Mouse (Mus musculus) MEL (cell line): ENCODE measurements around the gene Ddx24. TPM values are rescaled to one million over a fixed set of nuclear protein-coding genes. Genes with fewer than 3 reads are reported as not detected.

ENCODE experiments used
- DNase-seq: peaks from one replicate; pipeline ENCODE4 v3.0.0; 2011; ENCODE audit warnings: low read depth, low spot score
- H3K27ac ChIP-seq: 2 replicates; pipeline ENCODE4 v1.5.1; 2012; ENCODE audit warnings: low read depth, mild to moderate bottlenecking, control low read depth, low read length, moderate library complexity; ENCODE audit not compliant: control insufficient read depth
- H3K27me3 ChIP-seq, 2 experiments: fragments of 150-350 bp in 1 of 2; sonication (generic) in 1 of 2; 2 replicates each; pipeline ENCODE4 v1.6.1; 2012; ENCODE audit warnings: low read length in 2 of 2, mild to moderate bottlenecking in 2 of 2, improper control_type of control experiment in 1 of 2, moderate library complexity in 1 of 2; ENCODE audit not compliant: insufficient read depth in 2 of 2, control insufficient read depth in 1 of 2
- H3K36me3 ChIP-seq, 2 experiments: 2 replicates each; pipeline ENCODE4 v1.6.1; 2012 to 2014; ENCODE audit warnings: low read length in 2 of 2, improper control_type of control experiment in 1 of 2, inconsistent platforms in 1 of 2, mild to moderate bottlenecking in 1 of 2; ENCODE audit not compliant: insufficient read depth in 2 of 2, control insufficient read depth in 1 of 2
- H3K4me1 ChIP-seq, 2 experiments: fragments of 150-350 bp in 1 of 2; sonication (generic) in 1 of 2; 2 replicates each; pipeline ENCODE4 v1.6.1; 2012; ENCODE audit warnings: low read length in 2 of 2, improper control_type of control experiment in 1 of 2, mild to moderate bottlenecking in 1 of 2; ENCODE audit not compliant: insufficient read depth in 2 of 2, control insufficient read depth in 1 of 2
- H3K4me3 ChIP-seq, 2 experiments: fragments of 150-350 bp in 1 of 2; sonication (generic) in 1 of 2; 2 replicates each; pipeline ENCODE4 v1.5.1; 2012; ENCODE audit warnings: low read depth in 2 of 2, low read length in 2 of 2, mild to moderate bottlenecking in 2 of 2, moderate library complexity in 2 of 2, control low read depth in 1 of 2, improper control_type of control experiment in 1 of 2; ENCODE audit not compliant: control insufficient read depth in 1 of 2, insufficient read depth in 1 of 2
- H3K79me2 ChIP-seq: 2 replicates; pipeline ENCODE4 v1.6.1; 2012; ENCODE audit warnings: mild to moderate bottlenecking, low read length, moderate library complexity; ENCODE audit not compliant: control insufficient read depth, poor library complexity, insufficient read depth
- H3K9ac ChIP-seq: 2 replicates; pipeline ENCODE4 v1.6.1; 2012; ENCODE audit warnings: low read depth, mild to moderate bottlenecking, control low read depth, low read length, moderate library complexity; ENCODE audit not compliant: control insufficient read depth, poor library complexity, severe bottlenecking
- H3K9me3 ChIP-seq: fragments of 150-350 bp; sonication (generic); replicated peaks from 2 replicates; pipeline ENCODE4 v1.6.1; 2012; ENCODE audit warnings: mild to moderate bottlenecking, low read length, improper control_type of control experiment, moderate library complexity; ENCODE audit not compliant: insufficient read depth
- BHLHE40 ChIP-seq: IDR thresholded peaks from 2 replicates; pipeline ENCODE4 v1.6.1; 2012; ENCODE audit warnings: low read depth, mild to moderate bottlenecking, inconsistent platforms, low read length, improper control_type of control experiment, borderline replicate concordance
- CHD1 ChIP-seq: IDR thresholded peaks from 2 replicates; pipeline ENCODE4 v1.6.1; 2012; ENCODE audit warnings: low read depth, mild to moderate bottlenecking, inconsistent platforms, low read length, improper control_type of control experiment
- CHD2 ChIP-seq: IDR thresholded peaks from 2 replicates; pipeline ENCODE4 v1.6.1; 2011; ENCODE audit warnings: low read length, improper control_type of control experiment
- E2F4 ChIP-seq: IDR thresholded peaks from 2 replicates; pipeline ENCODE4 v1.6.1; 2011; ENCODE audit warnings: low read depth, low read length, improper control_type of control experiment, borderline replicate concordance
- EP300 ChIP-seq, 2 experiments: IDR thresholded peaks; 2 replicates each; pipeline ENCODE4 v1.6.1; 2011; ENCODE audit warnings: improper control_type of control experiment in 2 of 2, low read length in 2 of 2, low read depth in 1 of 2, mild to moderate bottlenecking in 1 of 2
- ETS1 ChIP-seq: IDR thresholded peaks from 2 replicates; pipeline ENCODE4 v1.6.1; 2012; ENCODE audit warnings: low read depth, mild to moderate bottlenecking, inconsistent platforms, low read length, improper control_type of control experiment, moderate library complexity
- GATA1 ChIP-seq: IDR thresholded peaks from 2 replicates; pipeline ENCODE4 v1.6.1; 2011; ENCODE audit warnings: low read depth, low read length, improper control_type of control experiment
- MAFK ChIP-seq: IDR thresholded peaks from 2 replicates; pipeline ENCODE4 v1.6.1; 2011; ENCODE audit warnings: low read depth, mild to moderate bottlenecking, low read length, improper control_type of control experiment, borderline replicate concordance
- MAX ChIP-seq: IDR thresholded peaks from 2 replicates; pipeline ENCODE4 v1.6.1; 2011; ENCODE audit warnings: low read length, improper control_type of control experiment
- MAZ ChIP-seq: IDR thresholded peaks from 2 replicates; pipeline ENCODE4 v1.6.1; 2012; ENCODE audit warnings: low read depth, mild to moderate bottlenecking, inconsistent platforms, low read length, improper control_type of control experiment
- MXI1 ChIP-seq: IDR thresholded peaks from 2 replicates; pipeline ENCODE4 v1.6.1; 2011; ENCODE audit warnings: mild to moderate bottlenecking, low read depth, low read length, improper control_type of control experiment
- MYB ChIP-seq: IDR thresholded peaks from 2 replicates; pipeline ENCODE4 v1.6.1; 2011; ENCODE audit warnings: mild to moderate bottlenecking, low read depth, low read length, improper control_type of control experiment
- MYC ChIP-seq: IDR thresholded peaks from 2 replicates; pipeline ENCODE4 v1.6.1; 2011; ENCODE audit warnings: low read depth, mild to moderate bottlenecking, low read length, improper control_type of control experiment, moderate library complexity
- NRF1 ChIP-seq: IDR thresholded peaks from 2 replicates; pipeline ENCODE4 v1.6.1; 2014; ENCODE audit warnings: low read depth, mild to moderate bottlenecking, inconsistent platforms, low read length, improper control_type of control experiment, moderate library complexity; ENCODE audit not compliant: poor library complexity, insufficient read depth, severe bottlenecking
- POLR2A ChIP-seq, 2 experiments: IDR thresholded peaks; 2 replicates each; pipeline ENCODE4 v1.6.1; 2011 to 2012; ENCODE audit warnings: low read length in 2 of 2, mild to moderate bottlenecking in 2 of 2, control low read depth in 1 of 2, improper control_type of control experiment in 1 of 2, low read depth in 1 of 2, moderate library complexity in 1 of 2; ENCODE audit not compliant: control insufficient read depth in 1 of 2, insufficient read depth in 1 of 2, poor library complexity in 1 of 2
- POLR2AphosphoS2 ChIP-seq: IDR thresholded peaks from 2 replicates; pipeline ENCODE4 v1.6.1; 2011; ENCODE audit warnings: low read length, improper control_type of control experiment
- RAD21 ChIP-seq: IDR thresholded peaks from 2 replicates; pipeline ENCODE4 v1.6.1; 2011; ENCODE audit warnings: mild to moderate bottlenecking, low read depth, low read length, improper control_type of control experiment
- SMC3 ChIP-seq: IDR thresholded peaks from 2 replicates; pipeline ENCODE4 v1.6.1; 2011; ENCODE audit warnings: low read depth, low read length, improper control_type of control experiment
- TAL1 ChIP-seq: IDR thresholded peaks from 2 replicates; pipeline ENCODE4 v1.6.1; 2012; ENCODE audit warnings: mild to moderate bottlenecking, inconsistent platforms, low read length, moderate library complexity, mixed read lengths
- TBP ChIP-seq: IDR thresholded peaks from 2 replicates; pipeline ENCODE4 v1.8.0; 2011; ENCODE audit warnings: low read depth, low read length, improper control_type of control experiment
- TCF12 ChIP-seq: IDR thresholded peaks from 2 replicates; pipeline ENCODE4 v1.6.1; 2014; ENCODE audit warnings: low read depth, mild to moderate bottlenecking, inconsistent platforms, low read length, improper control_type of control experiment, moderate library complexity
- USF1 ChIP-seq: IDR thresholded peaks from 2 replicates; pipeline ENCODE4 v1.6.1; 2014; ENCODE audit warnings: low read depth, mild to moderate bottlenecking, inconsistent platforms, low read length, improper control_type of control experiment, moderate library complexity
- USF2 ChIP-seq, 2 experiments: IDR thresholded peaks; 2 replicates each; pipeline ENCODE4 v1.6.1; 2011 to 2012; ENCODE audit warnings: improper control_type of control experiment in 2 of 2, low read length in 2 of 2, borderline replicate concordance in 1 of 2, inconsistent platforms in 1 of 2, low read depth in 1 of 2, mild to moderate bottlenecking in 1 of 2; ENCODE audit not compliant: insufficient read depth in 1 of 2
- ZKSCAN1 ChIP-seq: IDR thresholded peaks from 2 replicates; pipeline ENCODE4 v1.6.1; 2012; ENCODE audit warnings: low read depth, mild to moderate bottlenecking, inconsistent platforms, low read length, improper control_type of control experiment, moderate library complexity
- polyA plus RNA-seq, 2 experiments: library from polyadenylated mRNA; stranded (reverse) in 1 of 2; unstranded in 1 of 2; fragments of >175 nt in 1 of 2; fragments of >200 nt in 1 of 2; gene quantifications; 2 replicates each; pipeline versions ENCODE4 v1.2.1 to v1.2.4; 2012; ENCODE audit warnings: low replicate concordance in 2 of 2, low read depth in 1 of 2; ENCODE audit not compliant: insufficient read length in 2 of 2, insufficient read depth in 1 of 2, missing spikeins in 1 of 2
- total RNA-seq: library from RNA; depleted of rRNA; stranded (reverse); fragments of 300-350 nt; gene quantifications from 2 replicates; pipeline ENCODE4 v1.2.3, GENCODE M21; 2012

The Ddx24 gene
- total and polyA plus RNA-seq, 3 experiments: 113 to 876 (median 124) TPM

DNA sequence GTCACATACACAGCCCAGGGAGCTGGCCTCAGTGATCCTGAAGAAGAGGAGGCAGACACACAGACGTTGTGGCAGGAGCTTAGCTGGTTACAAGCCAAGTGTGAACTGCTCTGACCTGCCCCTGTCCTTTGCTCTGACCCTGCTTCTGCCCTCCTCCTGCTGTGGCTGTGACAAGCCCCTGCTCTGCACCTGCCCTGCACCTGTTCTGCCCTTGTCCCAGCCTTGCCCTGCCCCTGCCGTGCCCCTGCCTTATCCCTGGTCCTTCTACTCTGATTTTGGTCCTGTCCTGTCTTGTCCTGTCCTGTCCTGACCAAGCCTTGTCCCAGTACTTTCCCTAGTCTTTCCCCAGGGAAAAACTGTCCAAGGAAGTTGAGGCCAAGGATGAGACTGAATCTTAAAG, 56.9 kb downstream of the Ddx24 start:
- Histone ChIP-seq H3K4me1 (peaks cover 5 to 26% of the 10 kb centered on the region in 2 experiments; a peak in 3 of 4 replicates), H3K4me3 (peak overlapping the region; percentile 53 to 56), H3K79me2 (no peaks in the 10 kb centered on the region; the same call in 1 of the 2 replicates), H3K36me3 (peaks cover 0 to 10% of the 10 kb centered on the region in 2 experiments; a peak in 2 of 4 replicates), H3K9ac (peak overlapping the region; percentile 67), H3K27me3 (no peaks in the 10 kb centered on the region), H3K27ac (peak overlapping the region; percentile 35; the same call in 1 of the 2 replicates), H3K9me3 (no peaks in the 10 kb centered on the region)
- DNase-seq: no peak
- no peak for TF ChIP-seq CHD1
- TF ChIP-seq USF1: no peak
- TF ChIP-seq MAFK: no peak
- no peak for TF ChIP-seq MAZ
- TF ChIP-seq TBP: no peak
- TF ChIP-seq E2F4: no peak
- TF ChIP-seq SMC3: no peak
- no peak for TF ChIP-seq TCF12
- no peak for TF ChIP-seq EP300 (IDR thresholded peaks at IDR 0.05; ENCODE audit: low read depth in 1 of 2, low read length in 2 of 2)
- no peak for TF ChIP-seq MYB
- no peak for TF ChIP-seq ZKSCAN1
- no peak for TF ChIP-seq NRF1
- no peak for TF ChIP-seq MXI1
- TF ChIP-seq MAX: no peak
- no peak for TF ChIP-seq TAL1
- no peak for TF ChIP-seq BHLHE40
- TF ChIP-seq POLR2AphosphoS2: no peak
- TF ChIP-seq USF2 (IDR thresholded peaks at IDR 0.05; ENCODE audit: borderline replicate concordance in 1 of 2, insufficient read depth in 1 of 2, low read depth in 1 of 2, low read length in 2 of 2): no peak
- TF ChIP-seq POLR2A (IDR thresholded peaks at IDR 0.05; ENCODE audit: control insufficient read depth in 1 of 2, insufficient read depth in 1 of 2, low read depth in 1 of 2, low read length in 2 of 2, poor library complexity in 1 of 2): no peak

DNA sequence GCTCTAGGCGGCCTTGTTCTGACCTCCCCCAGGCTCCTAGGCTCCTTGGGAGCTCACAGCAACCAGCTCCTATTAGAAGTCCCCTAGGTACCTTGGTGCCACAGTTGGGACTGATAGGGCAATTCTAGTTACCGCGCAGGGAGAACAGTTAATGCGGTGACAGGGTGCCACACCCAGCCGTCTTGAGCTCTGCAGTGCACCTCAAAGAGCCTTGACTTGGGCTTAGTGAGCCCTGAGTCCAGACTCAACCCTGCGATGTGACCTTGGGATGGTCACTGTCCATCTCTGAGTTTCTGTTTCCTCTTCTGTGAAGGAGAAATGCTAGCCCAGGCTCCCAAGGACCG, 57.3 kb downstream of the Ddx24 start:
- Histone ChIP-seq H3K4me3 (peak overlapping the region; percentile 53 to 56), H3K27me3 (no peaks in the 10 kb centered on the region)

More for the DNA sequence above, 57.3 kb downstream of the Ddx24 start:
- Histone ChIP-seq H3K4me1 (peaks cover under 1 to 21% of the 10 kb centered on the region in 2 experiments; a peak in 3 of 4 replicates), H3K79me2 (no peaks in the 10 kb centered on the region; the same call in 1 of the 2 replicates), H3K9me3 (no peaks in the 10 kb centered on the region), H3K9ac (peak overlapping the region; percentile 67), H3K36me3 (peaks cover 0 to 5% of the 10 kb centered on the region in 2 experiments; a peak in 1 of 4 replicates), H3K27ac (peak overlapping the region; percentile 35)
- DNase-seq: no peak
- TF ChIP-seq POLR2A (IDR thresholded peaks at IDR 0.05; ENCODE audit: control insufficient read depth in 1 of 2, insufficient read depth in 1 of 2, low read depth in 1 of 2, low read length in 2 of 2, poor library complexity in 1 of 2) (no peak), GATA1 (no peak), MAX (no peak), ETS1 (no peak), MYB (no peak), TBP (no peak), SMC3 (no peak), MYC (no peak), RAD21 (no peak), CHD2 (no peak), E2F4 (no peak), USF2 (IDR thresholded peaks at IDR 0.05; ENCODE audit: borderline replicate concordance in 1 of 2, insufficient read depth in 1 of 2, low read depth in 1 of 2, low read length in 2 of 2) (no peak), POLR2AphosphoS2 (no peak)
